Mouse (Mus musculus) CH12.LX (cell line): ENCODE data around the gene Arid4b. TPM values are rescaled to one million over a fixed set of nuclear protein-coding genes. Genes with fewer than 3 reads are reported as not detected.
"Not testable (repeated sequence)": the region's sequence is repeated elsewhere in the genome, so short reads cannot be mapped to it uniquely, and the experiment has no call there.

Experiments
- DNase-seq: peaks from one replicate; pipeline ENCODE4 v3.0.0-alpha.2; 2013; ENCODE audit errors: extremely low read depth
- H3K27ac ChIP-seq: 2 replicates; pipeline ENCODE4 v1.5.1; 2012; ENCODE audit warnings: low read depth, mild to moderate bottlenecking, control low read depth, moderate library complexity; ENCODE audit not compliant: insufficient read depth
- H3K27me3 ChIP-seq: replicated peaks from 2 replicates; pipeline ENCODE3; 2012; ENCODE audit warnings: inconsistent platforms
- H3K36me3 ChIP-seq, 2 experiments: replicated peaks in 1 of 2; 2 replicates each; pipeline versions ENCODE3 to v1.6.1; 2012; ENCODE audit warnings: inconsistent platforms in 1 of 2, low read length in 1 of 2, mild to moderate bottlenecking in 1 of 2, mixed read lengths in 1 of 2, moderate library complexity in 1 of 2; ENCODE audit not compliant: control insufficient read depth in 1 of 2, insufficient read depth in 1 of 2
- H3K4me1 ChIP-seq, 2 experiments: 2 replicates each; pipeline ENCODE4 v1.6.1; 2012; ENCODE audit warnings: inconsistent platforms in 1 of 2, moderate library complexity in 1 of 2; ENCODE audit not compliant: insufficient read depth in 2 of 2, control insufficient read depth in 1 of 2
- H3K4me2 ChIP-seq: 2 replicates; pipeline ENCODE4 v1.6.1; 2012; ENCODE audit warnings: low read depth, mild to moderate bottlenecking, control low read depth; ENCODE audit not compliant: poor library complexity, insufficient read depth, severe bottlenecking
- H3K4me3 ChIP-seq, 3 experiments: fragments of 150-350 bp in 1 of 3; sonication (generic) in 1 of 3; replicated peaks in 1 of 3; 2 replicates each; pipeline versions ENCODE3 to v1.5.1; 2011 to 2012; ENCODE audit warnings: low read depth in 2 of 3, low read length in 2 of 3, mild to moderate bottlenecking in 2 of 3, moderate library complexity in 2 of 3, control low read depth in 1 of 3, improper control_type of control experiment in 1 of 3, inconsistent platforms in 1 of 3, mixed read lengths in 1 of 3; ENCODE audit not compliant: poor library complexity in 1 of 3
- H3K79me2 ChIP-seq: replicated peaks from 2 replicates; pipeline ENCODE4 v1.6.1; 2012; ENCODE audit warnings: mild to moderate bottlenecking, moderate library complexity; ENCODE audit not compliant: control insufficient read depth, poor library complexity, insufficient read depth, severe bottlenecking; ENCODE audit errors: extremely low read depth
- H3K9ac ChIP-seq: 2 replicates; pipeline ENCODE4 v1.6.1; 2012; ENCODE audit warnings: low read depth, mild to moderate bottlenecking, control low read depth, moderate library complexity; ENCODE audit not compliant: insufficient read depth
- H3K9me3 ChIP-seq: replicated peaks from 2 replicates; pipeline ENCODE3; 2012; ENCODE audit warnings: low read length, inconsistent platforms, mixed read lengths
- CTCF ChIP-seq, 2 experiments: IDR thresholded peaks in 1 of 2; conservative IDR thresholded peaks in 1 of 2; 2 replicates each; pipeline ENCODE4 v1.5.1; 2011 to 2012; ENCODE audit warnings: low read depth in 2 of 2, low read length in 2 of 2, improper control_type of control experiment in 1 of 2, inconsistent platforms in 1 of 2, mild to moderate bottlenecking in 1 of 2, moderate library complexity in 1 of 2
- ELF1 ChIP-seq: IDR thresholded peaks from 2 replicates; pipeline ENCODE4 v1.6.1; 2014; ENCODE audit warnings: low read depth, mild to moderate bottlenecking, inconsistent platforms, low read length, improper control_type of control experiment
- EP300 ChIP-seq: IDR thresholded peaks from 2 replicates; pipeline ENCODE4 v1.6.1; 2011; ENCODE audit warnings: low read length, improper control_type of control experiment
- ETS1 ChIP-seq: conservative IDR thresholded peaks from 2 replicates; pipeline ENCODE4 v1.6.1; 2012; ENCODE audit warnings: low read depth, mild to moderate bottlenecking, inconsistent platforms, low read length, improper control_type of control experiment, moderate library complexity
- JUN ChIP-seq: IDR thresholded peaks from 2 replicates; pipeline ENCODE4 v1.6.1; 2011; ENCODE audit warnings: low read depth, mild to moderate bottlenecking, low read length, improper control_type of control experiment, moderate library complexity; ENCODE audit not compliant: insufficient read depth
- JUND ChIP-seq: conservative IDR thresholded peaks from 2 replicates; pipeline ENCODE4 v1.6.1; 2011; ENCODE audit warnings: low read depth, low read length, improper control_type of control experiment
- KAT2A ChIP-seq: IDR thresholded peaks from 2 replicates; pipeline ENCODE4 v1.6.1; 2012; ENCODE audit warnings: low read length, improper control_type of control experiment, inconsistent platforms; ENCODE audit not compliant: insufficient replicate concordance
- MAFK ChIP-seq: IDR thresholded peaks from 2 replicates; pipeline ENCODE4 v1.6.1; 2011; ENCODE audit warnings: low read length, improper control_type of control experiment; ENCODE audit not compliant: insufficient replicate concordance
- MAX ChIP-seq: IDR thresholded peaks from 2 replicates; pipeline ENCODE4 v1.6.1; 2011; ENCODE audit warnings: low read length, improper control_type of control experiment
- MAZ ChIP-seq: IDR thresholded peaks from 2 replicates; pipeline ENCODE4 v1.6.1; 2012; ENCODE audit warnings: low read depth, mild to moderate bottlenecking, inconsistent platforms, low read length, improper control_type of control experiment, moderate library complexity
- MXI1 ChIP-seq: IDR thresholded peaks from 2 replicates; pipeline ENCODE4 v1.6.1; 2011; ENCODE audit warnings: mild to moderate bottlenecking, low read depth, low read length, improper control_type of control experiment
- MYC ChIP-seq: IDR thresholded peaks from 2 replicates; pipeline ENCODE4 v1.6.1; 2011; ENCODE audit warnings: low read depth, mild to moderate bottlenecking, improper control_type of control experiment, low read length
- NRF1 ChIP-seq: IDR thresholded peaks from 2 replicates; pipeline ENCODE4 v1.6.1; 2014; ENCODE audit warnings: low read depth, mild to moderate bottlenecking, inconsistent platforms, low read length, improper control_type of control experiment, moderate library complexity
- POLR2A ChIP-seq: IDR thresholded peaks from 2 replicates; pipeline ENCODE4 v1.6.1; 2011; ENCODE audit warnings: low read depth, mild to moderate bottlenecking, improper control_type of control experiment, low read length
- RAD21 ChIP-seq: IDR thresholded peaks from 2 replicates; pipeline ENCODE4 v1.6.1; 2011; ENCODE audit warnings: low read depth, mild to moderate bottlenecking, low read length, improper control_type of control experiment, moderate library complexity
- RCOR1 ChIP-seq: conservative IDR thresholded peaks from 2 replicates; pipeline ENCODE4 v1.6.1; 2012; ENCODE audit warnings: low read depth, mild to moderate bottlenecking, inconsistent platforms, low read length, improper control_type of control experiment
- SIN3A ChIP-seq: IDR thresholded peaks from 2 replicates; pipeline ENCODE4 v1.6.1; 2012; ENCODE audit warnings: low read length, improper control_type of control experiment, inconsistent platforms
- SMC3 ChIP-seq: IDR thresholded peaks from 2 replicates; pipeline ENCODE4 v1.6.1; 2011; ENCODE audit warnings: low read depth, low read length, improper control_type of control experiment
- TBP ChIP-seq: conservative IDR thresholded peaks from 2 replicates; pipeline ENCODE4 v1.6.1; 2011; ENCODE audit warnings: low read depth, low read length, improper control_type of control experiment
- UBTF ChIP-seq: IDR thresholded peaks from 2 replicates; pipeline ENCODE4 v1.6.1; 2012; ENCODE audit warnings: low read depth, mild to moderate bottlenecking, inconsistent platforms, low read length, improper control_type of control experiment, moderate library complexity
- USF1 ChIP-seq: IDR thresholded peaks from 2 replicates; pipeline ENCODE4 v1.6.1; 2014; ENCODE audit warnings: low read depth, mild to moderate bottlenecking, inconsistent platforms, low read length, improper control_type of control experiment
- ZC3H11A ChIP-seq: IDR thresholded peaks from 2 replicates; pipeline ENCODE4 v1.6.1; 2012; ENCODE audit warnings: low read depth, mild to moderate bottlenecking, inconsistent platforms, low read length, improper control_type of control experiment
- dilution Hi-C: fragments of 300-500 bp; cut with MboI; formaldehyde crosslinking; loops from 2 replicates; pipeline ENCODE4 v1.14.3; 2020; ENCODE audit warnings: low sequenced_read_pairs; ENCODE audit not compliant: extremely low pct_unique_long_range_greater_than_20kb, extremely low pct_ligation_motif_present
- in situ Hi-C: fragments of 300-500 bp; cut with MboI; formaldehyde crosslinking; loops from 3 replicates; pipeline ENCODE4 v1.14.3; 2019; ENCODE audit warnings: low sequenced_read_pairs, low pct_ligation_motif_present, low pct_unique_long_range_greater_than_20kb, mixed read lengths
- polyA plus RNA-seq: library from polyadenylated mRNA; unstranded; fragments of >175 nt; gene quantifications from 2 replicates; pipeline ENCODE4 v1.2.1, GENCODE M21; 2012; ENCODE audit warnings: low read depth; ENCODE audit not compliant: insufficient read length
- total RNA-seq, 2 experiments: library from RNA; depleted of rRNA; stranded (reverse); fragments of 300-350 nt in 1 of 2; fragments of >200 nt in 1 of 2; gene quantifications; 2 replicates each; pipeline ENCODE4 v1.2.3; 2012 to 2014

Arid4b gene
- total and polyA plus RNA-seq, 3 experiments, result 9.2 to 16.4 (median 9.7) TPM

GRCm38 (mm10) chr13:14035352-14035751, 27.7 kb upstream of the Arid4b start:
- H3K9ac ChIP-seq, H3K4me2 ChIP-seq, dilution Hi-C loops, in situ Hi-C loops, H3K27me3 ChIP-seq, DNase-seq, H3K4me3 ChIP-seq, H3K27ac ChIP-seq, H3K9me3 ChIP-seq: not testable (repeated sequence)
- H3K36me3 ChIP-seq, result peaks cover 2 to 19% of the 10 kb centered on the region in 2 experiments
- H3K79me2 ChIP-seq, result peaks cover 71% of the 10 kb centered on the region
- peaks cover 5 to 32% of the 10 kb centered on the region in 2 experiments; a peak in 3 of 4 replicates for H3K4me1 ChIP-seq
- 0 out of 2 replicates have a peak, but pooled peaks have one; percentile 28 for TF ChIP-seq MYC
- peak in 1 of 2 experiments; percentile 24; a peak in 1 of 4 replicates for TF ChIP-seq CTCF (conservative IDR thresholded peaks at IDR 0.05 in 1 of 2, IDR thresholded peaks at IDR 0.05 in 1 of 2; ENCODE audit: low read depth in 2 of 2, low read length in 2 of 2)

- DNase-seq, result no peak
- H3K79me2 ChIP-seq, result peaks cover 67% of the 10 kb centered on the region
- peaks cover 5 to 39% of the 10 kb centered on the region in 2 experiments; a peak in 3 of 4 replicates for H3K4me1 ChIP-seq
- H3K27ac ChIP-seq, result no peak overlapping the region
- TF ChIP-seq MAFK (no peak), NRF1 (no peak), ZC3H11A (no peak), MXI1 (no peak), ETS1 (no peak), TBP (no peak), SMC3 (no peak), ELF1 (no peak), USF1 (no peak), POLR2A (no peak), RAD21 (no peak), MAZ (no peak), EP300 (no peak), JUN (no peak), RCOR1 (no peak), KAT2A (no peak), JUND (no peak), MAX (no peak), SIN3A (no peak), UBTF (no peak)
- peaks cover 2 to 19% of the 10 kb centered on the region in 2 experiments for H3K36me3 ChIP-seq
- H3K27me3 ChIP-seq, result no peaks in the 10 kb centered on the region
- H3K4me3 ChIP-seq, result no peak overlapping the region
- no peak overlapping the region for H3K4me2 ChIP-seq
- dilution Hi-C loops, result no loop called here
- in situ Hi-C loops, result no loop called here
- no peak overlapping the region for H3K9ac ChIP-seq
- no peaks in the 10 kb centered on the region for H3K9me3 ChIP-seq
Observed at GRCm38 (mm10) chr13:14035875-14036630, 27.0 kb upstream of the Arid4b start.
